Mouse (Mus musculus) brown adipose tissue, adult 24 weeks (tissue): ENCODE data around the gene Spdye4a. TPM values are rescaled to one million over a fixed set of nuclear protein-coding genes. Genes with fewer than 3 reads are reported as not detected.
"Not testable (repeated sequence)": the region's sequence is repeated elsewhere in the genome, so short reads cannot be mapped to it uniquely, and the experiment has no call there.

Source experiments
- H3K27ac ChIP-seq: fragments of 200-500 bp; replicated peaks from 2 replicates; pipeline ENCODE4 v1.5.1; 2012; ENCODE audit warnings: low read depth, mild to moderate bottlenecking, low read length
- H3K4me1 ChIP-seq: fragments of 200-500 bp; 2 replicates; pipeline ENCODE4 v1.6.1; 2012; ENCODE audit warnings: low read length, mixed read lengths; ENCODE audit not compliant: control insufficient read depth, insufficient read depth, insufficient read length
- H3K4me3 ChIP-seq: fragments of 200-500 bp; 2 replicates; pipeline ENCODE4 v1.5.1; 2012; ENCODE audit warnings: low read depth, mild to moderate bottlenecking, low read length, moderate library complexity; ENCODE audit not compliant: insufficient read depth
- polyA plus RNA-seq: library from polyadenylated mRNA; stranded (reverse); fragments of >200 nt; gene quantifications from 2 replicates; pipeline ENCODE4 v1.2.4, GENCODE M21; 2012; ENCODE audit not compliant: missing spikeins, insufficient read depth, insufficient read length

Gene Spdye4a
- polyA plus RNA-seq, 1 experiment = not detected

- H3K4me3 ChIP-seq = peak overlapping the region; percentile 14
Measured at GRCm38 (mm10) chr5:143253881-143254486, 27.3 kb upstream of the Spdye4a start.

DNA sequence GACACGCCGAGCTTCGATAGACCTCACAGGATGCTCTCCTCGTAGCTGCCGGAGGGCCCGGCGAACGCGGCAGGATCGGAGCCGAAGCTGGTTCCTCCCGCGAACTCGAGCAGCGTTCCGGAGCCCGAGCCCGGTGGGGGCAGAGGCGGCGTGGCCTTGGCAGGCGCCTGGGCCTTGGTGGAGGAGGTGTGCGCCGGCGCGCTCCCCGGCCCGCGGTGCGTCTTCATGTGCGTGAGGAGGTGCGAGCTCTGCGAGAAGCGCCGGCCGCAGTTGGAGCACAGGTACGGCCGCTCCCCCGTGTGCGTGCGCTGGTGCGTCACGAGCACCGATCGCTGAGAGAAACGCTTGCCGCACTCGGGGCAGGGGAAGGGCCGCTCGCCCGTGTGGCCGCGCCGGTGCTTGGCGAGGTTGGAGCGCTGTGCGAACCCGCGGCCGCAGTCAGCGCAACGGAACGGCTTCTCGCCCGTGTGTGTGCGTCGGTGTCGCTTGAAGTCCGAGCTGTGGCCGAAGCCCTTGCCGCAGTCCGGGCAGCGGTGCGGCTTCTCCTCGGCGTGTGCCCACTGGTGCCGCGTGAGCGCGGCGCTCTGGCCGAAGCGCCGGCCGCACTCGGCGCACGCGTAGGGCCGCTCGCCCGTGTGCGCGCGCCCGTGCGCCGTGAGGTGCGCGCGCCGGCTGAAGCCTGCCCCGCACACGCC, 26.6 kb upstream of the Spdye4a start:
- Histone ChIP-seq H3K4me3 (peak overlapping the region; percentile 14), H3K4me1 (no peaks in the 10 kb centered on the region), H3K27ac (no peak overlapping the region)

More at GRCm38 (mm10) chr5:143253881-143254486, 27.3 kb upstream of the Spdye4a start:
- no peaks in the 10 kb centered on the region for H3K4me1 ChIP-seq
- no peak overlapping the region for H3K27ac ChIP-seq

DNA sequence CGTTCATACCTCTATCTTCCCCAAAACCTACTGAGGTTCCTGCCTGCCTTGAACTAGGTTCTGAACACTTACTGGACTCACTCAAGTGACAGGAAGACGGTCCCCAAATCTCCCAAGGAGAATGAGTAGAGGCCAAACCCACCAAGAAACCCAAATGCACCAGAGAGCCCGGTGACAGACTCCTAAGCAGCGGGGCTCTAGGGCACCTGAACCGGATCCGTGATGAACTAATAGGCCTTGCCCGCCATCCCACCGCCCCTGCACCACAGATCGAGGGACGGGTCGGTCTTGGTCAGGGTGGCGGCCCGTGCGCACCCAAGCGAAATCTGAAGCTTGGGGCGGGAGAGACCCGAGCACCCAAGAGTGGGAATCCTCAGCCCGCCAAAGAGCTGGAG, 26.1 kb upstream of the Spdye4a start:
- no peaks in the 10 kb centered on the region for H3K4me1 ChIP-seq
- no peak overlapping the region for H3K4me3 ChIP-seq
- no peak overlapping the region for H3K27ac ChIP-seq

- Histone ChIP-seq H3K4me3 (no peak overlapping the region), H3K27ac (no peak overlapping the region), H3K4me1 (no peaks in the 10 kb centered on the region)
Measured at GRCm38 (mm10) chr5:143252039-143252438, 25.3 kb upstream of the Spdye4a start.

DNA sequence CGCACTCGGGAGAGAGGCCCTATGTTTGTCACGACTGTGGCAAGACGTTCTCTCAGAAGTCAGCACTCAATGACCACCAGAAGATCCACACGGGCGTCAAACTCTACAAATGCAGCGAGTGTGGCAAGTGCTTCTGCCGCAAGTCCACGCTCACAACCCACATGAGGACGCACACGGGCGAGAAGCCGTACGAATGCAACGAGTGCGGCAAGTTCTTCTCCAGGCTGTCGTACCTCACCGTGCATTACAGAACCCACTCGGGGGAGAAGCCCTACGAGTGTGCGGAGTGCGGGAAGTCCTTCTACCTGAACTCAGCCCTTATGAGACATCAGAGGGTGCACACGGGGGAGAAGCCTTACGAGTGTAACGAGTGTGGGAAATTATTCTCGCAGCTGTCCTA, 18.2 kb upstream of the Spdye4a start:
- Histone ChIP-seq H3K27ac (no peak overlapping the region), H3K4me1 (no peaks in the 10 kb centered on the region), H3K4me3 (no peak overlapping the region)

GRCm38 (mm10) chr5:143236036-143236435, 9.3 kb upstream of the Spdye4a start:
- H3K27ac ChIP-seq = no peak overlapping the region
- peaks cover 9% of the 10 kb centered on the region; the same call in 1 of the 2 replicates for H3K4me1 ChIP-seq
- peak overlapping the region; percentile 76 for H3K4me3 ChIP-seq

DNA sequence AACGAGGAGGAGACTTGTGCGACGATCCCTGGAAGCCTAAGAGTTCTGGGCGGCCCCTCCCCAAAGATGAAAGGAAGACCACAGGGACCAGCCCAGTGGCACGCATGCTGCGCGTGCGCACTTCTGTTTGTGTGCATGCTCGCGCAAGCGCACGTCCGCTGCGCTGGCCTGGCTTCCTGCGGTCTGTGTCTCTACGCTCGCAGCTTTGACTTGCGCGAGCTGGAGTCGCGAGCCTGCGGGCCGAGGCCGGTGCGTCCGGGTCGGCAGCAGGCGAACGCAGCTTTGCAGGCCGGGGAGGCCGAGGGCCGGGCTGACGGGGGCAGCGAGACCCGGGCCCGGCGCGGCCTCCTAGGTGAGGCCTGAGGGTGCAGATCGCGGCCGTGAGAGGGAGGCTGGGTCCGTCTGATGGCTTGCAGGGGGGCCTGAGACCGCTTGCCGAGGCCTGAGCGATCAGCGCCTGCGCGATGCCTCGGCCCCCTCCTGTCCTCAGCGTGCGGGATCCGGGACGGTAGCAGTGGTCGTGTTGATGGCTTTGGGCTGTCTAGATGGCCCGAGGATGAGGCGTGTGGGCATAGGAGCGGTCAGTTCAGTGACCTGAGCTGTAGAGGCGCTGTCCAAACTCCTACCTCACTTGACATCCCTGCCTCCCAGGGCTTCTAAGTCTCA, 8.5 kb upstream of the Spdye4a start, which contains the start of gene Zfp12:
Zfp12 (plus strand) TSS at position 136 of the 666 bp plus-strand sequence.
- Histone ChIP-seq H3K4me3 (peak within 1 kb of the TSS; percentile 76), H3K27ac (peak within 1 kb of the TSS; percentile 46), H3K4me1 (peaks cover 9% of the 10 kb centered on the region; the same call in 1 of the 2 replicates)

DNA sequence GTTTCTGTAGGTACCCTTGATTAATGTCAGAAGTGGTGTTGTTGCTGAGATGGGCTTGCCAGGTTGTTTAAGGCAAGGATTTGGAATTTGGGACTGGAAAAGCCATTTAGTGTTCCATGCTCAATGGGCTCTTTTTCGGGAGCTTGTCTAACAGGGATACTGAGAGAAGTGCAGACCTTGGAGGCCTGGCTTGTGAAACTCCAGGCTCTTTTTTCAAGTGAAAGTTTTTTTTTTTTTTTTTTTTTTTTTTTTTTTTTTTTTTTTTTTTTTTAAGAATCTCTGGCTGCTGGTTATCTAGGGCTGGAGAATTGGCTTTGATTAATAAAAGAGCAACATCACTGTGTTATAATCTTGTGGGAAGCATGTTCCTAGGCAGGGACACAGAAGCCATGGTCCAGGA, 4.4 kb downstream of the Spdye4a start:
- Histone ChIP-seq H3K4me1 (no peaks in the 10 kb centered on the region), H3K4me3 (no peak overlapping the region), H3K27ac (no peak overlapping the region)

GRCm38 (mm10) chr5:143220996-143221395, 5.7 kb downstream of the Spdye4a start:
- H3K4me3 ChIP-seq = no peak overlapping the region
- no peaks in the 10 kb centered on the region for H3K4me1 ChIP-seq
- no peak overlapping the region for H3K27ac ChIP-seq

GRCm38 (mm10) chr5:143213832-143214231, 12.9 kb downstream of the Spdye4a start:
- Histone ChIP-seq H3K4me3 (no peak overlapping the region), H3K4me1 (no peaks in the 10 kb centered on the region)

DNA sequence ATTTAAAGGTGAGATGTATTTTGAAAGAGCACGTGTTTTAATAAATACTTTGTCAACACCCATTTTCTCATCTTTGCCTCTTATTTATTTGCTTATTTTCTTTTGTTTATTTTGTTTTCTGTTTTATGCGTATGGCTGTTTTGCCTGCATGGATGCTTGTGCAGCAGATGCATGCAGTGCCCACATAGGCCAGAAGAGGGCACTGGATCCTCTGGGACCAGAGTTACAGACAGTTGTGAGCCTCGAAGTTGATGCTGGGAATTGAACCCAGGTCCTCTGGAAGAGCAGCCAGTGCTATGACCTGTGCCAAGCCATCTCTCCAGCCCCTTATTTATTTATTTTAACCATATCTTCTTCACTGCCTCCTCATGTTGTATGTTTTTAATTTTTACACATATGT, 21.7 kb downstream of the Spdye4a start:
- no peaks in the 10 kb centered on the region for H3K4me1 ChIP-seq
- no peak overlapping the region for H3K27ac ChIP-seq
- no peak overlapping the region for H3K4me3 ChIP-seq

More at GRCm38 (mm10) chr5:143213832-143214231, 12.9 kb downstream of the Spdye4a start:
- no peak overlapping the region for H3K27ac ChIP-seq

GRCm38 (mm10) chr5:143196506-143196905, 30.2 kb downstream of the Spdye4a start:
- no peak overlapping the region for H3K4me3 ChIP-seq
- H3K4me1 ChIP-seq = no peaks in the 10 kb centered on the region
- no peak overlapping the region for H3K27ac ChIP-seq

- Histone ChIP-seq H3K4me1 (no peaks in the 10 kb centered on the region), H3K4me3 (no peak overlapping the region), H3K27ac (no peak overlapping the region)
Measured at GRCm38 (mm10) chr5:143195166-143195565, 31.5 kb downstream of the Spdye4a start.

- H3K27ac ChIP-seq, H3K4me3 ChIP-seq, H3K4me1 ChIP-seq: not testable (repeated sequence)
Measured at GRCm38 (mm10) chr5:143194747-143195146, 31.9 kb downstream of the Spdye4a start.

DNA sequence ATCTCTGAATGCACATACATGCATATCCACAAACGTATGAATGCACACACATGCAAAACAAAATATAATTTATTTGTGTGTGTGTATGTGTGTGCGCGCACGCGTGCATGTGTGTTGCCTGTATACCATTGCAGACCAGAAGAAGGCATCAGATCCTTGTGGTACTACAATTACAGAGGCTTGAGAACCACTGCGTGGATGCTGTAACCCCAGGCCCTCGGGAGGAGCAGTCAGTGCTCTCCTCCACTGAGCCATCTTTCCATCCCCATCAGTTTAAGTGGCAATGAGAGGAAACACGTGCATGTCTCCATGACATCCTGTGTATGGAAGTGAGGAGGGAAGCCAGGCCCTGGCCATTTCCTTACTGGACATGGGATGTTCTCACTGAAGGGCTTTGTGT, 33.9 kb downstream of the Spdye4a start:
- Histone ChIP-seq H3K27ac (no peak overlapping the region), H3K4me1 (no peaks in the 10 kb centered on the region), H3K4me3 (no peak overlapping the region)
